Mouse (Mus musculus): ENCODE measurements around the gene Cfi. TPM values are rescaled to one million over a fixed set of nuclear protein-coding genes. Genes with fewer than 3 reads are reported as not detected.

Gene Cfi
- 2.0 and 2.8 TPM in 2 replicates for polyA plus RNA-seq (2016; fragmentation: Nextera tagmentation; extraction: Ambion mirVana)

- Histone ChIP-seq H3K9ac (no peak within 1 kb of the TSS), H3K9me3 (replicated peaks) (no peaks in the 10 kb centered on the region), H3K4me3 (peak within 1 kb of the TSS; percentile 13; the same call in 1 of the 2 replicates), H3K4me1 (replicated peaks) (peaks cover 12% of the 10 kb centered on the region), H3K4me2 (peak within 1 kb of the TSS; percentile 59), H3K27ac (ENCODE audit: poor library complexity, severe bottlenecking) (peak within 1 kb of the TSS; percentile 65), H3K27me3 (replicated peaks) (no peaks in the 10 kb centered on the region), H3K36me3 (no peaks in the 10 kb centered on the region)
- ATAC-seq (ENCODE audit: insufficient number of reproducible peaks, low FRiP score) = peak; percentile 52; the same call in 1 of the 2 replicates
- 48% methylated on average over 6 of the region's 6 CpGs for WGBS
Measured at GRCm38 (mm10) chr3:129835388-129835934, at the start of gene Cfi. Cfi (plus strand) TSS chr3:129835884.

- no peak overlapping the region for H3K27ac ChIP-seq (ENCODE audit: poor library complexity, severe bottlenecking)
- ATAC-seq (ENCODE audit: insufficient number of reproducible peaks, low FRiP score) = no peak
- no peaks in the 10 kb centered on the region for H3K36me3 ChIP-seq
- H3K4me2 ChIP-seq = no peak overlapping the region
- WGBS = 86% methylated on average over 5 of the region's 5 CpGs
- H3K27me3 ChIP-seq (replicated peaks) = no peaks in the 10 kb centered on the region; the same call in 1 of the 2 replicates
- peaks cover 5% of the 10 kb centered on the region; the same call in 1 of the 2 replicates for H3K4me1 ChIP-seq (replicated peaks)
- H3K9ac ChIP-seq = no peak overlapping the region
- no peak overlapping the region for H3K4me3 ChIP-seq
- H3K9me3 ChIP-seq (replicated peaks) = no peaks in the 10 kb centered on the region
Measured at GRCm38 (mm10) chr3:129793801-129794200, 41.9 kb upstream of the Cfi start.

- H3K27me3 ChIP-seq (replicated peaks) = no peaks in the 10 kb centered on the region
- no peak overlapping the region for H3K4me2 ChIP-seq
- no peaks in the 10 kb centered on the region for H3K9me3 ChIP-seq (replicated peaks)
- no peaks in the 10 kb centered on the region for H3K36me3 ChIP-seq
- ATAC-seq (ENCODE audit: insufficient number of reproducible peaks, low FRiP score) = no peak
- no peak overlapping the region for H3K9ac ChIP-seq
- peaks cover 5% of the 10 kb centered on the region; the same call in 1 of the 2 replicates for H3K4me1 ChIP-seq (replicated peaks)
- H3K27ac ChIP-seq (ENCODE audit: poor library complexity, severe bottlenecking) = no peak overlapping the region
- 75% methylated on average over 5 of the region's 5 CpGs for WGBS
- H3K4me3 ChIP-seq = no peak overlapping the region
Measured at GRCm38 (mm10) chr3:129797341-129797740, 38.3 kb upstream of the Cfi start.

- Histone ChIP-seq H3K9ac (no peak overlapping the region), H3K4me2 (peak overlapping the region; percentile 25; the same call in 1 of the 2 replicates), H3K36me3 (no peaks in the 10 kb centered on the region), H3K9me3 (replicated peaks) (no peaks in the 10 kb centered on the region), H3K4me3 (no peak overlapping the region), H3K27ac (ENCODE audit: poor library complexity, severe bottlenecking) (no peak overlapping the region), H3K27me3 (replicated peaks) (no peaks in the 10 kb centered on the region), H3K4me1 (replicated peaks) (peaks cover 5% of the 10 kb centered on the region; the same call in 1 of the 2 replicates)
- WGBS = 44% methylated on average over 11 of the region's 11 CpGs
- no peak for ATAC-seq (ENCODE audit: insufficient number of reproducible peaks, low FRiP score)
Measured at GRCm38 (mm10) chr3:129798551-129798950, 37.1 kb upstream of the Cfi start.

GRCm38 (mm10) chr3:129799011-129799410, 36.7 kb upstream of the Cfi start:
- no peaks in the 10 kb centered on the region for H3K27me3 ChIP-seq (replicated peaks)
- no peak overlapping the region for H3K4me2 ChIP-seq
- no peak overlapping the region for H3K4me3 ChIP-seq
- H3K9me3 ChIP-seq (replicated peaks) = no peaks in the 10 kb centered on the region
- no peak overlapping the region for H3K9ac ChIP-seq
- no peak for ATAC-seq (ENCODE audit: insufficient number of reproducible peaks, low FRiP score)
- WGBS = 78% methylated on average over 2 of the region's 2 CpGs
- H3K4me1 ChIP-seq (replicated peaks) = peaks cover 5% of the 10 kb centered on the region; the same call in 1 of the 2 replicates
- H3K27ac ChIP-seq (ENCODE audit: poor library complexity, severe bottlenecking) = no peak overlapping the region
- no peaks in the 10 kb centered on the region for H3K36me3 ChIP-seq

- Histone ChIP-seq H3K4me3 (no peak within 1 kb of the TSS), H3K9me3 (replicated peaks) (no peaks in the 10 kb centered on the region), H3K27me3 (replicated peaks) (no peaks in the 10 kb centered on the region), H3K9ac (no peak within 1 kb of the TSS), H3K4me2 (no peak within 1 kb of the TSS), H3K27ac (ENCODE audit: poor library complexity, severe bottlenecking) (no peak within 1 kb of the TSS), H3K4me1 (replicated peaks) (no peaks in the 10 kb centered on the region), H3K36me3 (no peaks in the 10 kb centered on the region)
- ATAC-seq (ENCODE audit: insufficient number of reproducible peaks, low FRiP score) = no peak
- 71% methylated on average over 10 of the region's 10 CpGs for WGBS
Measured at GRCm38 (mm10) chr3:129803765-129804164, 31.9 kb upstream of the Cfi start, which contains the start of gene Lrit3. Lrit3 (minus strand) TSS chr3:129804030.

- ATAC-seq (ENCODE audit: insufficient number of reproducible peaks, low FRiP score) = no peak
- H3K27me3 ChIP-seq (replicated peaks) = no peaks in the 10 kb centered on the region
- no peak overlapping the region for H3K4me3 ChIP-seq
- H3K27ac ChIP-seq (ENCODE audit: poor library complexity, severe bottlenecking) = no peak overlapping the region
- no peak overlapping the region for H3K4me2 ChIP-seq
- no peak overlapping the region for H3K9ac ChIP-seq
- H3K4me1 ChIP-seq (replicated peaks) = no peaks in the 10 kb centered on the region
- peaks cover 26% of the 10 kb centered on the region for H3K36me3 ChIP-seq
- WGBS = 72% methylated on average over 9 of the region's 9 CpGs
- H3K9me3 ChIP-seq (replicated peaks) = no peaks in the 10 kb centered on the region
Measured at GRCm38 (mm10) chr3:129820847-129821246, 14.8 kb upstream of the Cfi start.

GRCm38 (mm10) chr3:129821736-129822135, 13.9 kb upstream of the Cfi start:
- Histone ChIP-seq H3K27me3 (replicated peaks) (no peaks in the 10 kb centered on the region), H3K9me3 (replicated peaks) (no peaks in the 10 kb centered on the region), H3K4me3 (no peak overlapping the region), H3K4me1 (replicated peaks) (no peaks in the 10 kb centered on the region), H3K9ac (no peak overlapping the region), H3K4me2 (no peak overlapping the region), H3K27ac (ENCODE audit: poor library complexity, severe bottlenecking) (no peak overlapping the region), H3K36me3 (peaks cover 35% of the 10 kb centered on the region)
- ATAC-seq (ENCODE audit: insufficient number of reproducible peaks, low FRiP score) = no peak
- 70% methylated on average over 8 of the region's 8 CpGs for WGBS

- 91% methylated on average over 11 of the region's 11 CpGs for whole genome bisulfite sequencing
- Histone ChIP-seq H3K4me3 (no peak within 1 kb of the TSS), H3K4me2 (no peak within 1 kb of the TSS), H3K27ac (ENCODE audit: poor library complexity, severe bottlenecking) (no peak within 1 kb of the TSS), H3K27me3 (replicated peaks) (no peaks in the 10 kb centered on the region), H3K9me3 (replicated peaks) (no peaks in the 10 kb centered on the region), H3K4me1 (replicated peaks) (no peaks in the 10 kb centered on the region), H3K9ac (no peak within 1 kb of the TSS), H3K36me3 (peaks cover 37% of the 10 kb centered on the region)
- no peak for ATAC-seq (ENCODE audit: insufficient number of reproducible peaks, low FRiP score)
Measured at GRCm38 (mm10) chr3:129822206-129822775, 13.4 kb upstream of the Cfi start, which contains the start of gene Rrh. Rrh (minus strand) TSS chr3:129822587.

- Histone ChIP-seq H3K9me3 (replicated peaks) (no peaks in the 10 kb centered on the region), H3K4me1 (replicated peaks) (no peaks in the 10 kb centered on the region), H3K9ac (no peak overlapping the region), H3K36me3 (peaks cover 47% of the 10 kb centered on the region), H3K27me3 (replicated peaks) (no peaks in the 10 kb centered on the region), H3K4me3 (no peak overlapping the region), H3K4me2 (no peak overlapping the region), H3K27ac (ENCODE audit: poor library complexity, severe bottlenecking) (no peak overlapping the region)
- 51% methylated on average over 5 of the region's 5 CpGs for WGBS
- ATAC-seq (ENCODE audit: insufficient number of reproducible peaks, low FRiP score) = no peak
Measured at GRCm38 (mm10) chr3:129823293-129823692, 12.4 kb upstream of the Cfi start.

GRCm38 (mm10) chr3:129824146-129824545, 11.5 kb upstream of the Cfi start:
- Histone ChIP-seq H3K4me1 (replicated peaks) (peaks cover 6% of the 10 kb centered on the region), H3K36me3 (peaks cover 52% of the 10 kb centered on the region), H3K9me3 (replicated peaks) (no peaks in the 10 kb centered on the region), H3K27ac (ENCODE audit: poor library complexity, severe bottlenecking) (no peak overlapping the region), H3K4me3 (no peak overlapping the region), H3K9ac (no peak overlapping the region), H3K4me2 (no peak overlapping the region), H3K27me3 (replicated peaks) (no peaks in the 10 kb centered on the region)
- no peak for ATAC-seq (ENCODE audit: insufficient number of reproducible peaks, low FRiP score)
- WGBS = 96% methylated on average over 4 of the region's 4 CpGs
